Mouse (Mus musculus): ENCODE measurements around the gene Nrros. TPM values are rescaled to one million over a fixed set of nuclear protein-coding genes. Genes with fewer than 3 reads are reported as not detected.

Nrros gene
- polyA plus RNA-seq, 1 experiment from 2014 or later, result 45.8 TPM

DNA sequence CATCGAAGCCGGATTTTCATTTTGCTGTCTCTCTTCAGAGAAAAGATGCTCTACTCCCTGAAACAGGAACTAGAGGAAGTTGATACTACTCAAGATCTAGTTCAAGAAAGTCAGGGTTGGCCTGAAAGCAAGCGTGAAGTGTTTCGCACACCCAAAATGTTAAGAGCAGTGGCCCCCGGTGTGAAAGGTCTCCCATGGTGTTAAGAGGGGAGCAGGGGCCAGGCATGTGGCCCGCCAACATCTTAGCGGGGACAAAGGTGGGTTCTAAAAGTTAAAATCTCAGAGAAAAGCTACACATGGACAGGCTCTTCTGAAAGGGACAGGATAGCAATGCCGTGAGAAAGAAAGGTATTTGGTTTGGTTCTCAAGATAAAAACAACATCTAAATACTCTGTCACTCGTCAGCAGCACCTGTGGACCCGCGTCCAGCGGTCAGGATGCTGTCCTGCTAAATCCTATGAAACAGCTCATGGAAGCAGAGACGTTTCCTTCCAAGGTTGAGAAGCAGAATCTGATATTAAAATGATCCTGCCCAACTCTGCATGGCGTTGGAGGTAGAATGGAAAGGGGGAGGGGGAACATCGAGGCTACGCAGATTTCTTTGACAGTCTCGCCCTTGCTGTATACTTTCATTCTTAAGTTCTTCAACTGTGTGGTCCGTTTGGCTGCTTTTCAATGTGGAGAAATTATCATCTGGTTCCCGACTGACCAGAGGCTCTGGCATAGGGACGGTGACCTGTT lies 35.8 kb downstream of the Nrros start:
- H3K36me3 ChIP-seq, result no peaks in the 10 kb centered on the region
- H3K4me3 ChIP-seq, result peak overlapping the region; percentile 9
- H3K9me3 ChIP-seq, result no peaks in the 10 kb centered on the region
- peak overlapping the region; percentile 43 for H3K27ac ChIP-seq
- no peak overlapping the region for H3K9ac ChIP-seq
- 52% methylated on average over 20 of the region's 20 CpGs for WGBS
- ATAC-seq (ENCODE audit: borderline replicate concordance, extremely low read depth, low FRiP score, low TSS enrichment), result no peak
- no peaks in the 10 kb centered on the region for H3K27me3 ChIP-seq
- H3K4me1 ChIP-seq, result peaks cover 4% of the 10 kb centered on the region; the same call in 1 of the 2 replicates
- H3K4me2 ChIP-seq, result peak overlapping the region; percentile 37

DNA sequence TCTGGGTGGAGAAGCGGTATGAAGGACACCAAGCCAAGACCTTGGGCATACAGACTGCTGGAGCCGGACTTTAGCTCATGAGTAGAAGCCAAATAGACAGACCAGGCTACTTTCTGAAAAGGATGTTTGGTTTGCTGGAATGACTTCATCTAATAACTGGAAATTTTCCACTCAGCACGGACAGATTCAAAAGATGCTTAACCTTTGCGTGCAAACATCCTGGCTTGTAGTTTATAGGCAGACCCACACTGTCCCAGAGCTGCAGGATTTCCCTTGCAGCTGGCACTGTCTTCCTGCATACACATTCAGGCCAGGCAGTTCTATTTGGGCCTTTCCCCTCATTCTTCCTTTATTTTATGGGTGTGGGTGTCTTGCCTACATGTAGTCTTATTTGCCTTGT lies 38.3 kb downstream of the Nrros start:
- WGBS, result 62% methylated on average over 4 of the region's 4 CpGs
- ATAC-seq (ENCODE audit: borderline replicate concordance, extremely low read depth, low FRiP score, low TSS enrichment), result peak; percentile 58
- H3K27ac ChIP-seq, result peak overlapping the region; percentile 73

DNA sequence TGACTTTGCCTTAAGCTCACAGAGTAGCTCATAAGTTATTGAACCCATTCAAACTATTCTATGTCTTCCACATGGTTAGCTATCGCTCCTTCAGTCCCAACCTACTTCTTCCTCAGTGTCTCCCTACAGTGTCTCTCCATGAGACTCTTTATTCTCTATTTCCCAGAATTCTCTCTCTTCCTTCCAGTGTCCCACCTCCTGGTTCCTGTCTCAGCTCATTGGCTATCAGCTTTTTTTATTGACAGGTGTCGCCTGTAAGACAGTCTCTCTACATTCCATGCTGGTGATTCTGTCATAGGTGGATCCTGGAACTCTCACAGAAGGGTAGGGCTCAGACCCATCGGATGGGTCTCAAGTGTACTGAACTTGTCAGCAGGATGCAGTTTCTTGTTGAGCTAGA lies 40.0 kb downstream of the Nrros start:
- Histone ChIP-seq H3K4me1 (peaks cover 4% of the 10 kb centered on the region; the same call in 1 of the 2 replicates), H3K4me3 (no peak overlapping the region), H3K9me3 (no peaks in the 10 kb centered on the region), H3K9ac (no peak overlapping the region), H3K27ac (peak overlapping the region; percentile 67), H3K36me3 (no peaks in the 10 kb centered on the region), H3K27me3 (no peaks in the 10 kb centered on the region), H3K4me2 (no peak overlapping the region)
- ATAC-seq (ENCODE audit: borderline replicate concordance, extremely low read depth, low FRiP score, low TSS enrichment), result no peak
- WGBS, result 80% methylated on average over 3 of the region's 3 CpGs

More for the DNA sequence above, 38.3 kb downstream of the Nrros start:
- no peak overlapping the region for H3K4me2 ChIP-seq
- no peak overlapping the region for H3K9ac ChIP-seq
- H3K4me1 ChIP-seq, result peaks cover 4% of the 10 kb centered on the region; the same call in 1 of the 2 replicates
- H3K36me3 ChIP-seq, result no peaks in the 10 kb centered on the region
- H3K27me3 ChIP-seq, result no peaks in the 10 kb centered on the region
- H3K4me3 ChIP-seq, result no peak overlapping the region
- no peaks in the 10 kb centered on the region for H3K9me3 ChIP-seq

DNA sequence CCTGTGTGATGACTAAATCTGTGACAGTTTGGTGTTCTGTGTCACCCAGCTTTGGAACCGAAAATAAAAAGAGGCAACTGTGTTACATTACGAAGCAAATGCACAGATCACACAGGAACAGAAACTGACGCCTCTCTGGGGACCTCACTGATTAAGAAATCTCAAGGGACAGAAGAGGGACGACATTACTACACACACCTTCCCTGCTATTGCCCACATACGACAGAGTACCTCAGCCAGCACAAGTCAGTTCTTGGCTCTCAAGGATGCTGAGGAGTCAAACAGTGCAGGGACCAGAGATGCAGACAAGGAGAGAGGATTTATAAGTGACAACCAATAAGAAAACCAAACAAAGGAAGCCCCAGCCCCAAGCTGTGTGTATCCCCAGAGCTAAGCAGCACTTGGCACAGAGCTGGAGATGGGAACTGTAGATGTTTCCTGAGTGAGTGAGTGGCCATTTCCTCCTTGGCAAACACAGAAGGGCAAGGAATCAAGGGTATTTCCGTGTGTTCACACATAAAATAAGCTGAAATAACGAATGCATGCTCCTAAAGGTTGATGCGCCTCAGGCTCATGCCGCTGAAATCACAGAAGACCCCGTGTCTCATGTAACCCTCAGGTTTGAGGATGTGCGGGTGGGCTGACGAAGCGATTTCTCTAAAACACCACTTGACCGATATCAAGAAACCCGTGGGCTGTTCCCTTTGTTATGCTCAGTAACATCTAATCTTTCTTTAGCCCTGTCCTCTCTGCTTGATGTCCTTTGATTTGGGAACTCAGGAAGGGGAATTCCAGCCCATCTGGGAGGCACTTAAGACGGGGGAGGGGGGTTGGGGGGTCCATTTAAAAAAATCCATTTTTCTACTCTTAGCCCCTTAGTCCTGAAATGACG lies 40.7 kb downstream of the Nrros start:
- peak overlapping the region; percentile 67 for H3K27ac ChIP-seq
- no peaks in the 10 kb centered on the region for H3K36me3 ChIP-seq
- peak; percentile 55; the same call in 1 of the 2 replicates for ATAC-seq (ENCODE audit: borderline replicate concordance, extremely low read depth, low FRiP score, low TSS enrichment)
- no peaks in the 10 kb centered on the region for H3K27me3 ChIP-seq
- 52% methylated on average over 17 of the region's 17 CpGs for WGBS
- no peaks in the 10 kb centered on the region for H3K9me3 ChIP-seq
- H3K4me1 ChIP-seq, result peaks cover 4% of the 10 kb centered on the region; the same call in 1 of the 2 replicates
- H3K9ac ChIP-seq, result no peak overlapping the region
- no peak overlapping the region for H3K4me2 ChIP-seq
- H3K4me3 ChIP-seq, result no peak overlapping the region

DNA sequence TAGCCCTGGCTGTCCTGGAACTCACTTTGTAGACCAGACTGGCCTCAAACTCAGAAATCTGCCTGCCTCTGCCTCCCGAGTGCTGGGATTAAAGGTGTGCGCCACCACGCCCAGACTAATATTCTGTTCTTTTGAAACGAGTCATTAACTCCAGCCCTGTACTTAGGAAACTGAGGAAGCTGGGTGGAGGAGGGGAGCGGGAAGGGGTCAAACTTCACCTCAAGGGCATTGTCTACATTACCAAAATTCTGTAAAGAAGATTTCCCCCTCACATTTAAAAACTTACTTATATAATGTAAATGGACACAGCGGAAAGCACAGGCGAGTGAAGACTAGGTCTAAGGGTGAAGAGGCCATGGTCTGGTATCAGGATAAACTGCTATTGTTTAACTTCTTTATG lies 41.4 kb downstream of the Nrros start:
- H3K4me3 ChIP-seq, result no peak overlapping the region
- H3K36me3 ChIP-seq, result no peaks in the 10 kb centered on the region
- WGBS, result 80% methylated on average over 7 of the region's 7 CpGs
- H3K27me3 ChIP-seq, result no peaks in the 10 kb centered on the region
- H3K27ac ChIP-seq, result peak overlapping the region; percentile 67; the same call in 1 of the 2 replicates
- H3K4me2 ChIP-seq, result no peak overlapping the region
- no peak for ATAC-seq (ENCODE audit: borderline replicate concordance, extremely low read depth, low FRiP score, low TSS enrichment)
- peaks cover 4% of the 10 kb centered on the region; the same call in 1 of the 2 replicates for H3K4me1 ChIP-seq
- H3K9me3 ChIP-seq, result no peaks in the 10 kb centered on the region
- H3K9ac ChIP-seq, result no peak overlapping the region

DNA sequence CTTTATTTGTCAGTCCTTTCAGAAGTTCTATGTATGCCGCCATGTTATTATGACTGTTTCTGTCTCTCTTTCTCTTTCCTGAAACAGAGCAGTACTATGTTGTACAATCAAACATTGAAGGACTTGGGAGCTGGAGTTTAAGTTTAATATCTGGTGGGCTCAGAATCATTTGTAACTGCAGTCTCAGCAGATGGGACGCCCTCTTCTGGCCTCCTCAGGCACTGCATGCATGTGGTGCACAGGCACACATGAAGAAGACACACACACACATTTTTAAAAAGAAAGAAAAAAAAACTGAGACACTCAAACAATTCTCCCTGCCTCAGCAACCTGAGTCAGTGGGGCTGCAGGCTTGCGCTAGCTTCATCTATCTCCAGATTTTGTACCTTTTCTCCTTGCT lies 44.9 kb downstream of the Nrros start:
- Histone ChIP-seq H3K4me2 (no peak overlapping the region), H3K4me1 (peaks cover 10% of the 10 kb centered on the region), H3K27me3 (no peaks in the 10 kb centered on the region), H3K4me3 (no peak overlapping the region), H3K36me3 (no peaks in the 10 kb centered on the region), H3K27ac (no peak overlapping the region), H3K9me3 (no peaks in the 10 kb centered on the region), H3K9ac (no peak overlapping the region)
- ATAC-seq (ENCODE audit: borderline replicate concordance, extremely low read depth, low FRiP score, low TSS enrichment), result no peak
- WGBS, result 73% methylated on average over 3 of the region's 3 CpGs

DNA sequence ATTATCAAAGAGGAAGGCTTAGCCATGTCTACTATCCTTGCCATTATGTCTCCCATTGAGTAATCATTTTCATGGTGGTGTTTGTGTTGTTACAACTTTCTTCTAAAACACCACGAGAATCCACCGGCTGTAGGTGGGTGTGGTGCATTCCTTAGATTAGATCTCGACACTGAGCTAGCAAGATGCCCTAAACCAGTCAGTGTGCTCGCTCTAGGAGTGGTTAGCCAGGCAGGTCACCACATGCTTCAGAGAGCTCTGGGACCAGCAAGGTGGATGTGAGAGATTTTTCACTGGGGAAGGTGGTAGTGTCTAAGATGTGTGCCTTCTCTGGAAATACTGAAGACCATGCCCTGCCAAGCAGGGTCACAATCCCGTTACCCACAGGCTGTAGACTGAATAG lies 49.2 kb downstream of the Nrros start:
- Histone ChIP-seq H3K4me1 (peaks cover 6% of the 10 kb centered on the region; the same call in 1 of the 2 replicates), H3K27me3 (no peaks in the 10 kb centered on the region), H3K4me3 (no peak overlapping the region), H3K9ac (no peak overlapping the region), H3K9me3 (no peaks in the 10 kb centered on the region), H3K4me2 (no peak overlapping the region), H3K27ac (no peak overlapping the region), H3K36me3 (no peaks in the 10 kb centered on the region)
- ATAC-seq (ENCODE audit: borderline replicate concordance, extremely low read depth, low FRiP score, low TSS enrichment), result no peak
- 26% methylated on average over 5 of the region's 5 CpGs for WGBS

DNA sequence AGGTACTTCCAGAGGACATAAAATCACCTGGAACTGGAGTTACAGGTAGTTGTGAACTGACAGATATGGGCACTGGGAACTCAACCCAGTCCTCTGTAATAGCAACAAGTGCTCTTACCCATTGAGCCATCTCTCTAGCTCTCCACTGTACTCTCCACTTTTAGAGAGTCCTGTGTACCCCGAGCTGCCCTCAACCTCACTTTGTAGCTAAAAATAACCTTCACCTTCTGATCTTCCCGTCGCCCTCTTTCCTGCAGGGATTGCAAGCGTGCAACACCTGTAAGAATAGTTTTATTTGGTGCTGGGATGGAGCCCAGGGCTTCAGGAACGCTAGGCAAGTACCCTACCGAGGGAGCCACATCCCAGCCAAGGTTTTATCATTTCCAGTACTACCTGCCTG lies 49.6 kb downstream of the Nrros start:
- peaks cover 6% of the 10 kb centered on the region; the same call in 1 of the 2 replicates for H3K4me1 ChIP-seq
- H3K4me3 ChIP-seq, result no peak overlapping the region
- WGBS, result 40% methylated on average over 6 of the region's 6 CpGs
- no peak for ATAC-seq (ENCODE audit: borderline replicate concordance, extremely low read depth, low FRiP score, low TSS enrichment)
- no peak overlapping the region for H3K27ac ChIP-seq
- no peaks in the 10 kb centered on the region for H3K9me3 ChIP-seq
- no peaks in the 10 kb centered on the region for H3K36me3 ChIP-seq
- no peaks in the 10 kb centered on the region for H3K27me3 ChIP-seq
- H3K4me2 ChIP-seq, result peak overlapping the region; percentile 15; the same call in 1 of the 2 replicates
- H3K9ac ChIP-seq, result no peak overlapping the region

DNA sequence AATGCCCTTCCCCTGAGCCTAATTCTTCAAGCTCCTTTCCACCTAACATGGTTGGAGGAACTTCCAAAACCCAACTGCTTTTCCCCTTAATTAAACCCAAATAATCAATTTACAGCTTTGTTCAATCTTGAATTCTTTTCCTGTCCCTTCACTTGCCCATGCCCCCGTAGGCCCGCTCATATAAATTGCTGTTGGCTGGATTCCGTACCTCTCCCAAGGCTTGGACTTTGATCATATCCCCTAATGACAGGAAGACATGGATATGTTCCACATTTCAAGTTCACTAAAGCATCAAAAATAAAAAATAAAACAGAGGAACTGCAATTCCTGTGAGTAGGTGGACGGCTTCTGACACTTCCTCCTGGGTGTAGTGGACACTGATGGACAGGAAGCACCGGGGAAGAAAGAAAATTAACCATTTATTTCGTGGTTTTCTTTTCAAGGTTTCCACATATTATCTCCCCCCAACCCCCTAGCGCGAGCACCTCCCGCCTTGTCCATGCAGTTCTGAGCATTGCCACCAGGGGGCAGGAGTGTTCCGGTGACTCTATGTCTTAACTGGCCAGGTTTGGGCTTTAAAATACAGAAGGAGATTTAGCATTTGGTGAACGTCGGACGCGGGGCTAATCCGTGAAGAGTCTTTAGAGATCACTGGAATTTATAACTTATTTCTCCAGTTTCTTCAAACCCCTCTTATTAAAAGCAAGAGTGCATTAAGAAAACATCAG lies 50.3 kb downstream of the Nrros start:
- WGBS, result 11% methylated on average over 15 of the region's 15 CpGs
- Histone ChIP-seq H3K27ac (peak overlapping the region; percentile 55; the same call in 1 of the 2 replicates), H3K9ac (no peak overlapping the region), H3K9me3 (no peaks in the 10 kb centered on the region), H3K36me3 (no peaks in the 10 kb centered on the region), H3K27me3 (no peaks in the 10 kb centered on the region), H3K4me2 (peak overlapping the region; percentile 15; the same call in 1 of the 2 replicates), H3K4me1 (peaks cover 6% of the 10 kb centered on the region; the same call in 1 of the 2 replicates), H3K4me3 (no peak overlapping the region)
- ATAC-seq (ENCODE audit: borderline replicate concordance, extremely low read depth, low FRiP score, low TSS enrichment), result 0 out of 2 replicates have a peak, but pooled peaks have one; percentile 14

DNA sequence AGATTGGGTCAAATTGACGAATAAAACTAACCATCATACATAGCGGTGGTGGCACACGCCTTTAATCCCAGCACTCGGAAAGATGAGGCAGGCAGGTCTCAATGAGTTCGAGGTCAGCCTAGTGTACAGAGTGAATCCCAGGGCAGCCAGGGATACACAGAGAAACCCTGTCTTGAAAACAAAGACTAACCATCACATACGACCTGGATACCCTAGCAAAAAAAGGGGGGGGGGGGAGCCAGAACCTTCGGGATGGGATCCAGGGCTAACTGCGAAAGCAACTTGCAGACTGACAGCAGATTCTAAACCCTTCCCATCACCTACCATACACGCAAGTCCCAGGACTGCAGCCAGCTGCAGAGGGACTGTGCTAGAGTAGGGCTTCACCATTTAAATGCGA lies 51.0 kb downstream of the Nrros start:
- no peak overlapping the region for H3K4me2 ChIP-seq
- H3K9me3 ChIP-seq, result no peaks in the 10 kb centered on the region
- no peaks in the 10 kb centered on the region for H3K27me3 ChIP-seq
- no peak overlapping the region for H3K4me3 ChIP-seq
- peaks cover 6% of the 10 kb centered on the region; the same call in 1 of the 2 replicates for H3K4me1 ChIP-seq
- H3K27ac ChIP-seq, result peak overlapping the region; percentile 55
- ATAC-seq (ENCODE audit: borderline replicate concordance, extremely low read depth, low FRiP score, low TSS enrichment), result no peak
- H3K36me3 ChIP-seq, result no peaks in the 10 kb centered on the region
- WGBS, result 79% methylated on average over 10 of the region's 10 CpGs
- H3K9ac ChIP-seq, result no peak overlapping the region

DNA sequence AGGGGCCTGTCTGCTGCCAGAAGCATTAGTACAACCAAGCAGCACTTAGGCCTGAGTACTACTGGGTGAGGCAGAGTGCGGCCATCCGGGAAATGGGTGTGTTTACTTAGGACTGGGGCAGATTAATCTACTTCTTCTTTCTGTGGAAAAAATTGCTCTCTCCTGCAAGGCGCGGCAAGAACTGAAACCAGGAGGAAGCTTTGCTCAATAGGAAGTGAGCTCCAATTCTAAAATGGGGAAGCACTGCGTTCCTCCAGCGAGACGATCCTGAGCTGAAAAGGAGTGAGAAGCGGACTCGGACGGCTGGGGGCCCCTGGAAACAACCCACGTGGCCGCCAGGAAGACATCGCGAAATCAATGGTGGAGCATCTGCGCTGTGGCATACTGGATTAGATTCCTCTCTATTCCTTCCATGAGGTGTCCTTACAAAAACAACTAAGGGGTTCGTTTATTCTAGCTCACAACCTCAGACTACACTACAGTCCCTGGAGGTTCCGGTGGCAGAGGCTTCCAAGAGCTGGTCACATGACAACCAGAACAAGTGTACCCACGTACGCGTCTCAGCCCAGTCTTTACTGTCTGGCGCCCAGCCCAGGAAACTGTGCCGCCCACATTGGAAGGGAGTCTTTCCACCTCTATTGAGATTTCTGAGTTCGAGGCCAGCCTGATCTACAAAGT lies 51.7 kb downstream of the Nrros start:
- 0 out of 2 replicates have a peak, but pooled peaks have one; percentile 44 for ATAC-seq (ENCODE audit: borderline replicate concordance, extremely low read depth, low FRiP score, low TSS enrichment)
- 38% methylated on average over 23 of the region's 23 CpGs for WGBS

More for the DNA sequence above, 51.7 kb downstream of the Nrros start:
- Histone ChIP-seq H3K9me3 (no peaks in the 10 kb centered on the region), H3K36me3 (no peaks in the 10 kb centered on the region), H3K9ac (no peak overlapping the region), H3K4me2 (peak overlapping the region; percentile 28; the same call in 1 of the 2 replicates), H3K27me3 (no peaks in the 10 kb centered on the region), H3K4me3 (no peak overlapping the region), H3K4me1 (peaks cover 6% of the 10 kb centered on the region; the same call in 1 of the 2 replicates), H3K27ac (peak overlapping the region; percentile 55)
